Mouse (Mus musculus) MEL (cell line): ENCODE results near the gene Spef2. TPM values are rescaled to one million over a fixed set of nuclear protein-coding genes. Genes with fewer than 3 reads are reported as not detected.

Experiments
- DNase-seq: peaks from one replicate; pipeline ENCODE4 v3.0.0; 2011; ENCODE audit warnings: low read depth, low spot score
- H3K27ac ChIP-seq: 2 replicates; pipeline ENCODE4 v1.5.1; 2012; ENCODE audit warnings: low read depth, mild to moderate bottlenecking, control low read depth, low read length, moderate library complexity; ENCODE audit not compliant: control insufficient read depth
- H3K27me3 ChIP-seq, 2 experiments: fragments of 150-350 bp in 1 of 2; sonication (generic) in 1 of 2; 2 replicates each; pipeline ENCODE4 v1.6.1; 2012; ENCODE audit warnings: low read length in 2 of 2, mild to moderate bottlenecking in 2 of 2, improper control_type of control experiment in 1 of 2, moderate library complexity in 1 of 2; ENCODE audit not compliant: insufficient read depth in 2 of 2, control insufficient read depth in 1 of 2
- H3K36me3 ChIP-seq, 2 experiments: 2 replicates each; pipeline ENCODE4 v1.6.1; 2012 to 2014; ENCODE audit warnings: low read length in 2 of 2, improper control_type of control experiment in 1 of 2, inconsistent platforms in 1 of 2, mild to moderate bottlenecking in 1 of 2; ENCODE audit not compliant: insufficient read depth in 2 of 2, control insufficient read depth in 1 of 2
- H3K4me1 ChIP-seq, 2 experiments: fragments of 150-350 bp in 1 of 2; sonication (generic) in 1 of 2; 2 replicates each; pipeline ENCODE4 v1.6.1; 2012; ENCODE audit warnings: low read length in 2 of 2, improper control_type of control experiment in 1 of 2, mild to moderate bottlenecking in 1 of 2; ENCODE audit not compliant: insufficient read depth in 2 of 2, control insufficient read depth in 1 of 2
- H3K4me3 ChIP-seq, 2 experiments: fragments of 150-350 bp in 1 of 2; sonication (generic) in 1 of 2; 2 replicates each; pipeline ENCODE4 v1.5.1; 2012; ENCODE audit warnings: low read depth in 2 of 2, low read length in 2 of 2, mild to moderate bottlenecking in 2 of 2, moderate library complexity in 2 of 2, control low read depth in 1 of 2, improper control_type of control experiment in 1 of 2; ENCODE audit not compliant: control insufficient read depth in 1 of 2, insufficient read depth in 1 of 2
- H3K79me2 ChIP-seq: 2 replicates; pipeline ENCODE4 v1.6.1; 2012; ENCODE audit warnings: mild to moderate bottlenecking, low read length, moderate library complexity; ENCODE audit not compliant: control insufficient read depth, poor library complexity, insufficient read depth
- H3K9ac ChIP-seq: 2 replicates; pipeline ENCODE4 v1.6.1; 2012; ENCODE audit warnings: low read depth, mild to moderate bottlenecking, control low read depth, low read length, moderate library complexity; ENCODE audit not compliant: control insufficient read depth, poor library complexity, severe bottlenecking
- H3K9me3 ChIP-seq: fragments of 150-350 bp; sonication (generic); replicated peaks from 2 replicates; pipeline ENCODE4 v1.6.1; 2012; ENCODE audit warnings: mild to moderate bottlenecking, low read length, improper control_type of control experiment, moderate library complexity; ENCODE audit not compliant: insufficient read depth
- BHLHE40 ChIP-seq: IDR thresholded peaks from 2 replicates; pipeline ENCODE4 v1.6.1; 2012; ENCODE audit warnings: low read depth, mild to moderate bottlenecking, inconsistent platforms, low read length, improper control_type of control experiment, borderline replicate concordance
- ELF1 ChIP-seq: IDR thresholded peaks from 2 replicates; pipeline ENCODE4 v1.6.1; 2014; ENCODE audit warnings: low read depth, mild to moderate bottlenecking, inconsistent platforms, low read length, improper control_type of control experiment, moderate library complexity
- EP300 ChIP-seq, 2 experiments: IDR thresholded peaks; 2 replicates each; pipeline ENCODE4 v1.6.1; 2011; ENCODE audit warnings: improper control_type of control experiment in 2 of 2, low read length in 2 of 2, low read depth in 1 of 2, mild to moderate bottlenecking in 1 of 2
- GABPA ChIP-seq: IDR thresholded peaks from 2 replicates; pipeline ENCODE4 v1.6.1; 2012; ENCODE audit warnings: low read depth, mild to moderate bottlenecking, inconsistent platforms, low read length, improper control_type of control experiment, moderate library complexity
- HCFC1 ChIP-seq: IDR thresholded peaks from 2 replicates; pipeline ENCODE4 v1.6.1; 2012; ENCODE audit warnings: low read depth, mild to moderate bottlenecking, inconsistent platforms, low read length, improper control_type of control experiment, moderate library complexity
- JUND ChIP-seq: IDR thresholded peaks from 2 replicates; pipeline ENCODE4 v1.6.1; 2011; ENCODE audit warnings: low read depth, mild to moderate bottlenecking, improper control_type of control experiment, low read length
- KAT2A ChIP-seq: conservative IDR thresholded peaks from 2 replicates; pipeline ENCODE4 v1.6.1; 2012; ENCODE audit warnings: low read depth, low read length, improper control_type of control experiment, inconsistent platforms
- MAX ChIP-seq: IDR thresholded peaks from 2 replicates; pipeline ENCODE4 v1.6.1; 2011; ENCODE audit warnings: low read length, improper control_type of control experiment
- MEF2A ChIP-seq: IDR thresholded peaks from 2 replicates; pipeline ENCODE4 v1.6.1; 2014; ENCODE audit warnings: low read depth, mild to moderate bottlenecking, inconsistent platforms, low read length, improper control_type of control experiment; ENCODE audit not compliant: poor library complexity, insufficient replicate concordance, severe bottlenecking; ENCODE audit errors: extremely low read depth
- MXI1 ChIP-seq: IDR thresholded peaks from 2 replicates; pipeline ENCODE4 v1.6.1; 2011; ENCODE audit warnings: mild to moderate bottlenecking, low read depth, low read length, improper control_type of control experiment
- MYB ChIP-seq: IDR thresholded peaks from 2 replicates; pipeline ENCODE4 v1.6.1; 2011; ENCODE audit warnings: mild to moderate bottlenecking, low read depth, low read length, improper control_type of control experiment
- NELFE ChIP-seq: IDR thresholded peaks from 2 replicates; pipeline ENCODE4 v1.6.1; 2011; ENCODE audit warnings: low read depth, low read length, improper control_type of control experiment
- POLR2A ChIP-seq, 2 experiments: IDR thresholded peaks; 2 replicates each; pipeline ENCODE4 v1.6.1; 2011 to 2012; ENCODE audit warnings: low read length in 2 of 2, mild to moderate bottlenecking in 2 of 2, control low read depth in 1 of 2, improper control_type of control experiment in 1 of 2, low read depth in 1 of 2, moderate library complexity in 1 of 2; ENCODE audit not compliant: control insufficient read depth in 1 of 2, insufficient read depth in 1 of 2, poor library complexity in 1 of 2
- RAD21 ChIP-seq: IDR thresholded peaks from 2 replicates; pipeline ENCODE4 v1.6.1; 2011; ENCODE audit warnings: mild to moderate bottlenecking, low read depth, low read length, improper control_type of control experiment
- TBP ChIP-seq: IDR thresholded peaks from 2 replicates; pipeline ENCODE4 v1.8.0; 2011; ENCODE audit warnings: low read depth, low read length, improper control_type of control experiment
- TCF12 ChIP-seq: IDR thresholded peaks from 2 replicates; pipeline ENCODE4 v1.6.1; 2014; ENCODE audit warnings: low read depth, mild to moderate bottlenecking, inconsistent platforms, low read length, improper control_type of control experiment, moderate library complexity
- UBTF ChIP-seq: IDR thresholded peaks from 2 replicates; pipeline ENCODE4 v1.6.1; 2012; ENCODE audit warnings: low read depth, mild to moderate bottlenecking, inconsistent platforms, low read length, improper control_type of control experiment, moderate library complexity, borderline replicate concordance; ENCODE audit not compliant: insufficient read depth
- USF2 ChIP-seq, 2 experiments: IDR thresholded peaks; 2 replicates each; pipeline ENCODE4 v1.6.1; 2011 to 2012; ENCODE audit warnings: improper control_type of control experiment in 2 of 2, low read length in 2 of 2, borderline replicate concordance in 1 of 2, inconsistent platforms in 1 of 2, low read depth in 1 of 2, mild to moderate bottlenecking in 1 of 2; ENCODE audit not compliant: insufficient read depth in 1 of 2
- ZMIZ1 ChIP-seq: IDR thresholded peaks from 2 replicates; pipeline ENCODE4 v1.6.1; 2012; ENCODE audit warnings: low read depth, mild to moderate bottlenecking, inconsistent platforms, low read length, improper control_type of control experiment, moderate library complexity
- polyA plus RNA-seq, 2 experiments: library from polyadenylated mRNA; stranded (reverse) in 1 of 2; unstranded in 1 of 2; fragments of >175 nt in 1 of 2; fragments of >200 nt in 1 of 2; gene quantifications; 2 replicates each; pipeline versions ENCODE4 v1.2.1 to v1.2.4; 2012; ENCODE audit warnings: low replicate concordance in 2 of 2, low read depth in 1 of 2; ENCODE audit not compliant: insufficient read length in 2 of 2, insufficient read depth in 1 of 2, missing spikeins in 1 of 2
- total RNA-seq: library from RNA; depleted of rRNA; stranded (reverse); fragments of 300-350 nt; gene quantifications from 2 replicates; pipeline ENCODE4 v1.2.3, GENCODE M21; 2012

The Spef2 gene
- total and polyA plus RNA-seq, 3 experiments, result 0.08 TPM; not detected in 2

GRCm38 (mm10) chr15:9747410-9748104 lies 1.1 kb downstream of the Spef2 start:
- no peak overlapping the region for H3K27ac ChIP-seq
- peaks cover 0 to 2% of the 10 kb centered on the region in 2 experiments; a peak in 2 of 4 replicates for H3K27me3 ChIP-seq
- TF ChIP-seq USF2 (IDR thresholded peaks at IDR 0.05; ENCODE audit: borderline replicate concordance in 1 of 2, insufficient read depth in 1 of 2, low read depth in 1 of 2, low read length in 2 of 2), result no peak
- TF ChIP-seq POLR2A (IDR thresholded peaks at IDR 0.05; ENCODE audit: control insufficient read depth in 1 of 2, insufficient read depth in 1 of 2, low read depth in 1 of 2, low read length in 2 of 2, poor library complexity in 1 of 2), result no peak
- no peak for TF ChIP-seq MAX
- no peak for TF ChIP-seq HCFC1
- no peak for TF ChIP-seq TCF12
- no peak for TF ChIP-seq NELFE
- TF ChIP-seq RAD21, result no peak
- no peak for TF ChIP-seq JUND
- no peak for TF ChIP-seq GABPA
- no peak for TF ChIP-seq TBP
- no peak for TF ChIP-seq MYB
- TF ChIP-seq MXI1, result no peak
- no peak for TF ChIP-seq BHLHE40
- TF ChIP-seq EP300 (IDR thresholded peaks at IDR 0.05; ENCODE audit: low read depth in 1 of 2, low read length in 2 of 2), result no peak
- no peak for TF ChIP-seq ELF1
- no peak for TF ChIP-seq ZMIZ1
- no peak for TF ChIP-seq KAT2A
- TF ChIP-seq UBTF, result no peak
- TF ChIP-seq MEF2A, result no peak
- TF ChIP-seq, all 39 proteins: peak for 0

GRCm38 (mm10) chr15:9742172-9742571 lies 6.5 kb downstream of the Spef2 start:
- Histone ChIP-seq H3K4me3 (no peak overlapping the region), H3K9me3 (no peaks in the 10 kb centered on the region), H3K27ac (no peak overlapping the region), H3K27me3 (peaks cover 3 to 16% of the 10 kb centered on the region in 2 experiments), H3K79me2 (no peaks in the 10 kb centered on the region), H3K9ac (no peak overlapping the region), H3K4me1 (no peaks in the 10 kb centered on the region), H3K36me3 (no peaks in the 10 kb centered on the region)
- DNase-seq, result no peak
- TF ChIP-seq MEF2A (no peak), USF2 (IDR thresholded peaks at IDR 0.05; ENCODE audit: borderline replicate concordance in 1 of 2, insufficient read depth in 1 of 2, low read depth in 1 of 2, low read length in 2 of 2) (no peak), RAD21 (peak; percentile 14; the same call in 1 of the 2 replicates)

More at GRCm38 (mm10) chr15:9747410-9748104, 1.1 kb downstream of the Spef2 start:
- no peaks in the 10 kb centered on the region for H3K9me3 ChIP-seq
- no peaks in the 10 kb centered on the region for H3K36me3 ChIP-seq
- H3K4me1 ChIP-seq, result no peaks in the 10 kb centered on the region
- no peak overlapping the region for H3K9ac ChIP-seq
- H3K79me2 ChIP-seq, result no peaks in the 10 kb centered on the region
- DNase-seq, result no peak
- no peak overlapping the region for H3K4me3 ChIP-seq
